Mouse (Mus musculus) heart, postnatal 0 days (tissue): ENCODE results near the gene Trank1. TPM values are rescaled to one million over a fixed set of nuclear protein-coding genes. Genes with fewer than 3 reads are reported as not detected.

Experiments
- ATAC-seq: fragments of 200-750 bp; cut with Nextera tagmentation; 2 replicates; pipeline ENCODE4 v1.8.0; 2017; ENCODE audit warnings: low read depth, moderate number of reproducible peaks, moderate library complexity; ENCODE audit not compliant: insufficient read depth
- DNase-seq: peaks from one replicate; pipeline ENCODE4 v3.0.0-alpha.2; 2016; ENCODE audit warnings: low spot score
- H3K27ac ChIP-seq: fragments of 300-500 bp; sonication (generic); 2 replicates; pipeline ENCODE4 v1.5.1; 2014; ENCODE audit warnings: low read depth, mild to moderate bottlenecking
- H3K27me3 ChIP-seq: fragments of 300-500 bp; sonication (generic); 2 replicates; pipeline ENCODE4 v1.6.1; 2014; ENCODE audit warnings: low read length, mixed read lengths; ENCODE audit not compliant: control insufficient read depth, insufficient read depth
- H3K36me3 ChIP-seq: fragments of 300-500 bp; sonication (generic); replicated peaks from 2 replicates; pipeline ENCODE4 v1.6.1; 2014; ENCODE audit warnings: low read length, mixed read lengths; ENCODE audit not compliant: control insufficient read depth, insufficient read depth
- H3K4me1 ChIP-seq: fragments of 300-500 bp; sonication (generic); 2 replicates; pipeline ENCODE4 v1.6.1; 2014; ENCODE audit warnings: antibody characterized with exemption; ENCODE audit not compliant: control insufficient read depth, insufficient read depth
- H3K4me2 ChIP-seq: fragments of 300-500 bp; sonication (generic); 2 replicates; pipeline ENCODE4 v1.6.1; 2014; ENCODE audit warnings: low read depth, mild to moderate bottlenecking, low read length, moderate library complexity
- H3K4me3 ChIP-seq: fragments of 300-500 bp; sonication (generic); 2 replicates; pipeline ENCODE4 v1.5.1; 2014; ENCODE audit warnings: low read depth, low read length
- H3K9ac ChIP-seq: fragments of 300-500 bp; sonication (generic); replicated peaks from 2 replicates; pipeline ENCODE4 v1.6.1; 2014; ENCODE audit warnings: low read depth, low read length, mixed read lengths
- H3K9me3 ChIP-seq: fragments of 300-500 bp; sonication (generic); replicated peaks from 2 replicates; pipeline ENCODE4 v1.6.1; 2016; ENCODE audit warnings: low read length; ENCODE audit not compliant: control insufficient read depth
- CTCF ChIP-seq: IDR thresholded peaks from 2 replicates; pipeline ENCODE4 v1.5.1; 2016; ENCODE audit warnings: antibody characterized with exemption, control low read depth, low read depth
- EP300 ChIP-seq: IDR thresholded peaks from 2 replicates; pipeline ENCODE4 v1.6.1; 2016; ENCODE audit warnings: antibody characterized with exemption, low read depth
- WGBS: fragments of 180-500 bp; shearing (Covaris S2); extraction: QIAGEN DNeasy Blood & Tissue Kit; methylation state at CpG from one replicate; pipeline ENCODE4 v1.1.7; 2014; 5-methylcytosine and 5-hydroxymethylcytosine counted together
- polyA plus RNA-seq: library from polyadenylated mRNA; unstranded; fragments of >200 nt; fragmentation: Nextera tagmentation; extraction: Ambion mirVana; gene quantifications from 2 replicates; pipeline ENCODE4 v1.2.1, GENCODE M21; 2015
- total RNA-seq: library from RNA; depleted of rRNA; stranded (reverse); fragments of >200 nt; gene quantifications from 2 replicates; pipeline ENCODE4 v1.2.3, GENCODE M21; 2014; ENCODE audit warnings: low replicate concordance

Trank1 gene
- total and polyA plus RNA-seq, 2 experiments from 2014 or later = 0.04 TPM; not detected in 1

GRCm38 (mm10) chr9:111285676-111286075, 25.9 kb upstream of the Trank1 start:
- H3K4me2 ChIP-seq = no peak overlapping the region
- WGBS = 12% methylated on average over 5 of the region's 5 CpGs
- H3K9me3 ChIP-seq = no peaks in the 10 kb centered on the region
- H3K36me3 ChIP-seq = no peaks in the 10 kb centered on the region
- no peak for ATAC-seq
- no peak for DNase-seq
- H3K4me3 ChIP-seq = no peak overlapping the region
- H3K27ac ChIP-seq = no peak overlapping the region
- TF ChIP-seq CTCF (no peak), EP300 (no peak)
- peaks cover 11% of the 10 kb centered on the region for H3K4me1 ChIP-seq
- H3K9ac ChIP-seq = no peak overlapping the region
- H3K27me3 ChIP-seq = no peaks in the 10 kb centered on the region

GRCm38 (mm10) chr9:111286468-111286867, 25.1 kb upstream of the Trank1 start:
- Histone ChIP-seq H3K36me3 (no peaks in the 10 kb centered on the region), H3K4me2 (no peak overlapping the region), H3K4me3 (no peak overlapping the region), H3K9ac (no peak overlapping the region), H3K27me3 (no peaks in the 10 kb centered on the region), H3K4me1 (peaks cover 11% of the 10 kb centered on the region), H3K9me3 (no peaks in the 10 kb centered on the region), H3K27ac (no peak overlapping the region)
- 78% methylated on average over 2 of the region's 2 CpGs for WGBS
- ATAC-seq = no peak
- no peak for DNase-seq
- TF ChIP-seq CTCF (no peak), EP300 (no peak)

- no peak for DNase-seq
- peaks cover 5% of the 10 kb centered on the region; the same call in 1 of the 2 replicates for H3K4me1 ChIP-seq
- 88% methylated on average over 4 of the region's 4 CpGs for WGBS
These were observed 23.6 kb upstream of the Trank1 start for GRCm38 (mm10) chr9:111287956-111288355.

GRCm38 (mm10) chr9:111289294-111289831, 22.2 kb upstream of the Trank1 start:
- ATAC-seq = peak; percentile 37

More at GRCm38 (mm10) chr9:111287956-111288355, 23.6 kb upstream of the Trank1 start:
- ATAC-seq = no peak
- H3K27me3 ChIP-seq = no peaks in the 10 kb centered on the region
- no peak overlapping the region for H3K4me3 ChIP-seq
- TF ChIP-seq CTCF = no peak
- no peak for TF ChIP-seq EP300
- H3K9me3 ChIP-seq = no peaks in the 10 kb centered on the region
- no peak overlapping the region for H3K27ac ChIP-seq
- H3K9ac ChIP-seq = no peak overlapping the region
- H3K36me3 ChIP-seq = no peaks in the 10 kb centered on the region
- H3K4me2 ChIP-seq = no peak overlapping the region

GRCm38 (mm10) chr9:111289832-111290339, 21.7 kb upstream of the Trank1 start:
- 15% methylated on average over 21 of the region's 21 CpGs for WGBS
- Histone ChIP-seq H3K4me2 (peak overlapping the region; percentile 35; the same call in 1 of the 2 replicates), H3K4me1 (peaks cover 5% of the 10 kb centered on the region; the same call in 1 of the 2 replicates), H3K27ac (no peak overlapping the region), H3K4me3 (0 out of 2 replicates have a peak overlapping the region, but pooled peaks have one; percentile 1), H3K27me3 (no peaks in the 10 kb centered on the region), H3K36me3 (no peaks in the 10 kb centered on the region), H3K9ac (no peak overlapping the region), H3K9me3 (no peaks in the 10 kb centered on the region)
- TF ChIP-seq EP300 (no peak), CTCF (peak; percentile 100)
- ATAC-seq (peak; percentile 84), DNase-seq (peak; percentile 70)

More at GRCm38 (mm10) chr9:111289294-111289831, 22.2 kb upstream of the Trank1 start:
- no peaks in the 10 kb centered on the region for H3K9me3 ChIP-seq
- H3K4me3 ChIP-seq = 0 out of 2 replicates have a peak overlapping the region, but pooled peaks have one; percentile 1
- H3K36me3 ChIP-seq = no peaks in the 10 kb centered on the region
- TF ChIP-seq EP300 (no peak), CTCF (no peak)
- DNase-seq = peak; percentile 13
- peak overlapping the region; percentile 35; the same call in 1 of the 2 replicates for H3K4me2 ChIP-seq
- no peaks in the 10 kb centered on the region for H3K27me3 ChIP-seq
- H3K9ac ChIP-seq = no peak overlapping the region
- H3K4me1 ChIP-seq = peaks cover 5% of the 10 kb centered on the region; the same call in 1 of the 2 replicates
- no peak overlapping the region for H3K27ac ChIP-seq
- WGBS = 52% methylated on average over 9 of the region's 9 CpGs

GRCm38 (mm10) chr9:111290539-111291100, 20.9 kb upstream of the Trank1 start:
- no peak overlapping the region for H3K4me2 ChIP-seq
- H3K4me3 ChIP-seq = no peak overlapping the region
- WGBS = 73% methylated on average over 11 of the region's 11 CpGs
- TF ChIP-seq CTCF (no peak), EP300 (no peak)
- H3K36me3 ChIP-seq = no peaks in the 10 kb centered on the region
- H3K4me1 ChIP-seq = peaks cover 3% of the 10 kb centered on the region; the same call in 1 of the 2 replicates
- ATAC-seq (no peak), DNase-seq (no peak)
- H3K9ac ChIP-seq = no peak overlapping the region
- no peaks in the 10 kb centered on the region for H3K27me3 ChIP-seq
- no peak overlapping the region for H3K27ac ChIP-seq
- H3K9me3 ChIP-seq = no peaks in the 10 kb centered on the region
